Mouse (Mus musculus) liver, embryonic 15.5 days (tissue): ENCODE data around the gene Shld1. TPM values are rescaled to one million over a fixed set of nuclear protein-coding genes. Genes with fewer than 3 reads are reported as not detected.
A peak's percentile ranks its signal among the peaks of the same experiment; 100 is the strongest.

Source experiments
- ATAC-seq: fragments of 200-750 bp; cut with Nextera tagmentation; 2 replicates; pipeline ENCODE4 v1.8.0; 2017; ENCODE audit warnings: moderate number of reproducible peaks, mild to moderate bottlenecking, moderate library complexity; ENCODE audit not compliant: insufficient read depth
- H3K27ac ChIP-seq: fragments of 300-500 bp; sonication (generic); replicated peaks from 2 replicates; pipeline ENCODE4 v1.5.1; 2015; ENCODE audit warnings: mild to moderate bottlenecking, inconsistent platforms
- H3K27me3 ChIP-seq: fragments of 300-500 bp; sonication (generic); 2 replicates; pipeline ENCODE4 v1.6.1; 2015; ENCODE audit warnings: mild to moderate bottlenecking, inconsistent platforms
- H3K36me3 ChIP-seq: fragments of 300-500 bp; sonication (generic); replicated peaks from 2 replicates; pipeline ENCODE4 v1.6.1; 2015; ENCODE audit warnings: moderate library complexity, mild to moderate bottlenecking, inconsistent platforms
- H3K4me1 ChIP-seq: fragments of 300-500 bp; sonication (generic); replicated peaks from 2 replicates; pipeline ENCODE4 v1.6.1; 2015; ENCODE audit warnings: inconsistent platforms
- H3K4me2 ChIP-seq: fragments of 300-500 bp; sonication (generic); 2 replicates; pipeline ENCODE4 v1.6.1; 2015; ENCODE audit warnings: moderate library complexity, mild to moderate bottlenecking, inconsistent platforms
- H3K4me3 ChIP-seq: fragments of 300-500 bp; sonication (generic); replicated peaks from 2 replicates; pipeline ENCODE4 v1.5.1; 2015; ENCODE audit warnings: mild to moderate bottlenecking, inconsistent platforms
- H3K9ac ChIP-seq: fragments of 300-500 bp; sonication (generic); 2 replicates; pipeline ENCODE4 v1.6.1; 2015; ENCODE audit warnings: moderate library complexity, mild to moderate bottlenecking, inconsistent platforms
- H3K9me3 ChIP-seq: fragments of 300-500 bp; sonication (generic); replicated peaks from 2 replicates; pipeline ENCODE4 v1.6.1; 2016; ENCODE audit warnings: inconsistent platforms
- WGBS: fragments of 180-500 bp; shearing (Covaris S2); methylation state at CpG from one replicate; pipeline ENCODE4 v1.1.7; 2015; ENCODE audit warnings: mixed read lengths; ENCODE audit not compliant: insufficient replicate concordance; 5-methylcytosine and 5-hydroxymethylcytosine counted together
- polyA plus RNA-seq: library from polyadenylated mRNA; unstranded; fragments of >200 nt; fragmentation: Nextera tagmentation; extraction: Ambion mirVana; gene quantifications from 2 replicates; pipeline ENCODE4 v1.2.1, GENCODE M21; 2015

Shld1 gene
- polyA plus RNA-seq = 10.5 TPM in 2 replicates

- WGBS = 11% methylated on average over 32 of the region's 33 CpGs
- peak within 1 kb of the TSS; percentile 89 for H3K27ac ChIP-seq
- no peaks in the 10 kb centered on the region for H3K9me3 ChIP-seq
- peaks cover 71% of the 10 kb centered on the region for H3K4me1 ChIP-seq
- H3K4me3 ChIP-seq = peak within 1 kb of the TSS; percentile 66
- peak within 1 kb of the TSS; percentile 70 for H3K4me2 ChIP-seq
- no peaks in the 10 kb centered on the region for H3K27me3 ChIP-seq
- H3K9ac ChIP-seq = peak within 1 kb of the TSS; percentile 57
- peak; percentile 75 for ATAC-seq
- H3K36me3 ChIP-seq = no peaks in the 10 kb centered on the region
Measured at GRCm38 (mm10) chr2:132686756-132687737, at the start of gene Shld1. Shld1 (plus strand) TSS chr2:132686931.

- Histone ChIP-seq H3K36me3 (no peaks in the 10 kb centered on the region), H3K9me3 (no peaks in the 10 kb centered on the region), H3K4me3 (no peak overlapping the region), H3K4me2 (no peak overlapping the region), H3K27ac (no peak overlapping the region), H3K4me1 (peaks cover 14% of the 10 kb centered on the region), H3K9ac (no peak overlapping the region), H3K27me3 (no peaks in the 10 kb centered on the region)
- ATAC-seq = no peak
- WGBS = 72% methylated on average over 6 of the region's 6 CpGs
Measured at GRCm38 (mm10) chr2:132638306-132638705, 48.4 kb upstream of the Shld1 start.

- no peak overlapping the region for H3K27ac ChIP-seq
- ATAC-seq = no peak
Measured at GRCm38 (mm10) chr2:132639337-132639736, 47.4 kb upstream of the Shld1 start.

GRCm38 (mm10) chr2:132641196-132641595 lies 45.5 kb upstream of the Shld1 start:
- Histone ChIP-seq H3K9ac (no peak overlapping the region), H3K36me3 (no peaks in the 10 kb centered on the region), H3K4me2 (no peak overlapping the region), H3K27ac (no peak overlapping the region), H3K4me1 (peaks cover 6% of the 10 kb centered on the region; the same call in 1 of the 2 replicates), H3K4me3 (no peak overlapping the region), H3K9me3 (no peaks in the 10 kb centered on the region), H3K27me3 (no peaks in the 10 kb centered on the region)
- ATAC-seq = no peak
- WGBS = 41% methylated on average over 3 of the region's 3 CpGs

More at GRCm38 (mm10) chr2:132639337-132639736, 47.4 kb upstream of the Shld1 start:
- peaks cover 12% of the 10 kb centered on the region for H3K4me1 ChIP-seq
- H3K9ac ChIP-seq = no peak overlapping the region
- no peaks in the 10 kb centered on the region for H3K27me3 ChIP-seq
- no peaks in the 10 kb centered on the region for H3K36me3 ChIP-seq
- no peak overlapping the region for H3K4me3 ChIP-seq
- H3K9me3 ChIP-seq = no peaks in the 10 kb centered on the region
- no peak overlapping the region for H3K4me2 ChIP-seq
- 59% methylated on average over 7 of the region's 7 CpGs for whole genome bisulfite sequencing

GRCm38 (mm10) chr2:132643161-132643560 lies 43.6 kb upstream of the Shld1 start:
- Histone ChIP-seq H3K4me1 (peaks cover 6% of the 10 kb centered on the region; the same call in 1 of the 2 replicates), H3K4me3 (no peak overlapping the region), H3K27ac (no peak overlapping the region), H3K9ac (no peak overlapping the region), H3K9me3 (no peaks in the 10 kb centered on the region), H3K27me3 (no peaks in the 10 kb centered on the region), H3K36me3 (no peaks in the 10 kb centered on the region), H3K4me2 (no peak overlapping the region)
- no peak for ATAC-seq
- 39% methylated on average over 4 of the region's 4 CpGs for WGBS

- Histone ChIP-seq H3K27ac (no peak overlapping the region), H3K4me1 (peaks cover 6% of the 10 kb centered on the region; the same call in 1 of the 2 replicates), H3K27me3 (no peaks in the 10 kb centered on the region), H3K9ac (no peak overlapping the region), H3K4me3 (no peak overlapping the region), H3K4me2 (no peak overlapping the region), H3K9me3 (no peaks in the 10 kb centered on the region), H3K36me3 (no peaks in the 10 kb centered on the region)
- ATAC-seq = no peak
- 50% methylated on average over 17 of the region's 17 CpGs for WGBS
Measured at GRCm38 (mm10) chr2:132646856-132647745, 39.6 kb upstream of the Shld1 start.

GRCm38 (mm10) chr2:132649352-132649870 lies 37.3 kb upstream of the Shld1 start:
- Histone ChIP-seq H3K4me1 (no peaks in the 10 kb centered on the region), H3K9me3 (no peaks in the 10 kb centered on the region), H3K36me3 (no peaks in the 10 kb centered on the region), H3K4me2 (no peak overlapping the region), H3K27ac (no peak overlapping the region), H3K4me3 (no peak overlapping the region), H3K9ac (no peak overlapping the region), H3K27me3 (no peaks in the 10 kb centered on the region)
- ATAC-seq = no peak
- WGBS = 71% methylated on average over 10 of the region's 10 CpGs

GRCm38 (mm10) chr2:132650546-132650945 lies 36.2 kb upstream of the Shld1 start:
- Histone ChIP-seq H3K9ac (no peak overlapping the region), H3K4me3 (no peak overlapping the region), H3K9me3 (no peaks in the 10 kb centered on the region), H3K27ac (no peak overlapping the region), H3K27me3 (no peaks in the 10 kb centered on the region), H3K36me3 (no peaks in the 10 kb centered on the region), H3K4me1 (no peaks in the 10 kb centered on the region), H3K4me2 (no peak overlapping the region)
- 70% methylated on average over 2 of the region's 2 CpGs for WGBS
- no peak for ATAC-seq

- 66% methylated on average over 10 of the region's 10 CpGs for WGBS
- ATAC-seq = no peak
Measured at GRCm38 (mm10) chr2:132652476-132652875, 34.3 kb upstream of the Shld1 start.

GRCm38 (mm10) chr2:132654834-132655495 lies 31.8 kb upstream of the Shld1 start:
- Histone ChIP-seq H3K4me1 (no peaks in the 10 kb centered on the region), H3K9me3 (no peaks in the 10 kb centered on the region), H3K4me3 (no peak overlapping the region), H3K9ac (no peak overlapping the region), H3K27me3 (no peaks in the 10 kb centered on the region), H3K27ac (no peak overlapping the region), H3K4me2 (no peak overlapping the region), H3K36me3 (no peaks in the 10 kb centered on the region)
- no peak for ATAC-seq
- 56% methylated on average over 6 of the region's 6 CpGs for WGBS

More at GRCm38 (mm10) chr2:132652476-132652875, 34.3 kb upstream of the Shld1 start:
- no peaks in the 10 kb centered on the region for H3K36me3 ChIP-seq
- no peak overlapping the region for H3K4me2 ChIP-seq
- H3K9me3 ChIP-seq = no peaks in the 10 kb centered on the region
- H3K4me3 ChIP-seq = no peak overlapping the region
- H3K27ac ChIP-seq = no peak overlapping the region
- H3K9ac ChIP-seq = no peak overlapping the region
- H3K27me3 ChIP-seq = no peaks in the 10 kb centered on the region
- no peaks in the 10 kb centered on the region for H3K4me1 ChIP-seq
